Mouse (Mus musculus): ENCODE data around the gene Gabarapl2. TPM values are rescaled to one million over a fixed set of nuclear protein-coding genes. Genes with fewer than 3 reads are reported as not detected.

The Gabarapl2 gene
- polyA plus RNA-seq, 1 experiment from 2014 or later = 194 TPM

DNA sequence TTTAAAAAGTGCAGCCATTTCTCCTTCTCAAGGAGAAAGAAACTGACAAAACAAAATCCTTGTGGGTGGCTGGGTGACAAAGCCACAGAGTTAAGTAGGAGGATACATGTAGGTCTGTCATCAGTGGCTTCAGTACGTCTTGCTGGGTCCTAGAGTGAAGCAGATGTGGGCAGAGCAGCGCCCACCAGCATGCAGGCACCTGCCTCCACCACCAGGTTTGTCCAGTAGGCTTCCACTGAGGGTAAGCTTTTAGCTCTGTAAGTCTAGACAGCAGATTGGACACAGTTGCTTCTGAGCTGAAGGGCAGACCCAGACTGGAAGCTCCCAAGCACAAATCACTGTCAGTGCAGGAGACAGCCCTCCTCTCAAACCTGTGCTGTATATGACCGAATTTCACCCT is 20.8 kb downstream of the Gabarapl2 start:
- no peak for ATAC-seq (replicated peaks; ENCODE audit: low FRiP score)
- WGBS = 76% methylated on average over 3 of the region's 3 CpGs
- Histone ChIP-seq H3K4me3 (replicated peaks) (no peak overlapping the region), H3K9me3 (replicated peaks) (no peaks in the 10 kb centered on the region), H3K4me1 (no peaks in the 10 kb centered on the region), H3K36me3 (peaks cover 35% of the 10 kb centered on the region), H3K27ac (no peak overlapping the region), H3K27me3 (no peaks in the 10 kb centered on the region), H3K4me2 (no peak overlapping the region), H3K9ac (no peak overlapping the region)

DNA sequence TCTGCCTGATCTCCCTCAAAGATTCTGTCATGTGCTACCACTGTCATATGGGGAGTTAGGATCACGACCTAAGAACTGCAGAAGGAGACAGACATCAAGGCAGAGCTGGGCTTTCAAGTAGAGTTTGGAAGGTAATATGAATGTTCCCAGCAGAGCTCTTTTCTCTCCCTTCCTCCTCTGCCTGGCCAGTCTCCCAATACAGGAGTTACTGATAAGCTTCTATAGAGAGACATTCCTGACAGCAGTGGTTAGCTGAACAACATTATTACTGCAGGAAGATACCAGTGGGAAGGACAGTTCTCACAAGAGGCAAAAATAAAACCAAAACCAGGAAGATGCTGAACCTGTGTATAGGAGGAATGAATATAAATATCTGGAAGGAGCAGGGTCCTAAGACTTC is 22.1 kb downstream of the Gabarapl2 start:
- no peaks in the 10 kb centered on the region for H3K9me3 ChIP-seq (replicated peaks)
- H3K4me3 ChIP-seq (replicated peaks) = no peak overlapping the region
- H3K27me3 ChIP-seq = no peaks in the 10 kb centered on the region
- ATAC-seq (replicated peaks; ENCODE audit: low FRiP score) = no peak
- H3K9ac ChIP-seq = no peak overlapping the region
- peaks cover 22% of the 10 kb centered on the region; the same call in 1 of the 2 replicates for H3K36me3 ChIP-seq
- H3K4me2 ChIP-seq = no peak overlapping the region
- H3K4me1 ChIP-seq = no peaks in the 10 kb centered on the region
- no peak overlapping the region for H3K27ac ChIP-seq
- WGBS = 80% methylated on average over 1 of the region's 1 CpGs

DNA sequence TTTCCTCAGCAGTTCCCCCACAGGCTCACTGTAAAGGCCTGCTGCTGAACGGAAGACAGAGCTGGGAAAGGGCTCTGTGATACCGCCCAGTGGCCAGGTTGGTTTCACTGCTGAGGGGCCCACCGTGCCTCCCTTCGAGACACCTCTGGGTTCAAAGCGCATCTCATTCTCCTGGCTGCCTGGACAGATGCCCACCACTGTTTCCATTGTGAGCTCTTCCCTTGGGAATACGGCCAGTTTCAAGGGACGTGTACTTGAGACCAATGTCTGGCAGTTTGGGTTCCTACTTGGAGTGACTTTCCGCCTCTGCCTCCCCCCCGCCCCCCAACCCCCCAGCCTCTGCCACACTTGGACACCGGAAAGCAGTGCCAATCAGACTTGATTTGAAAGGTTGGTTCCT is 22.6 kb downstream of the Gabarapl2 start:
- WGBS = 79% methylated on average over 10 of the region's 10 CpGs
- H3K4me1 ChIP-seq = no peaks in the 10 kb centered on the region
- no peak overlapping the region for H3K9ac ChIP-seq
- H3K4me3 ChIP-seq (replicated peaks) = no peak overlapping the region
- ATAC-seq (replicated peaks; ENCODE audit: low FRiP score) = no peak
- H3K27ac ChIP-seq = no peak overlapping the region
- no peaks in the 10 kb centered on the region for H3K9me3 ChIP-seq (replicated peaks)
- H3K4me2 ChIP-seq = no peak overlapping the region
- no peaks in the 10 kb centered on the region for H3K27me3 ChIP-seq
- peaks cover 23% of the 10 kb centered on the region; the same call in 1 of the 2 replicates for H3K36me3 ChIP-seq

DNA sequence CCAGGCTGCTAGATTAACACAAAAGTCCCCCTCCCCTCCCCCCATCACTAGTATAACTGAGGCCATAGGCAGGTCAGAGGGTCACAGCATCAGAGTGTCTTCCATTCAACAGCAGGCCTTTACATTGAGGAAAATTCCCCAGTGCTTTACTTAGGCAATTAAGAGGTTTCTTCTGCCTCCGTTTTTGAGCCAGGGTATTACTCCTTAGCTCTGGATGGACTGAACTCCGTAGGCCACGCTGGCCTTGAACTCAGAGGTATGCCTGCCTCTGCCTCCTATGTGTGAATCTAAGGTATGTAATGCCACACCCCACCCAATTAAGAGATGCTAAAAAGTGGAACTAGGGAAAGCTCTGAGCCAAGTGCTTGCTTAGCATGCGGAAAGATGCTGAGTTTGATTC is 23.0 kb downstream of the Gabarapl2 start:
- H3K27ac ChIP-seq = no peak overlapping the region
- H3K27me3 ChIP-seq = no peaks in the 10 kb centered on the region
- no peak overlapping the region for H3K9ac ChIP-seq
- ATAC-seq (replicated peaks; ENCODE audit: low FRiP score) = no peak
- H3K4me1 ChIP-seq = no peaks in the 10 kb centered on the region
- peaks cover 20% of the 10 kb centered on the region; the same call in 1 of the 2 replicates for H3K36me3 ChIP-seq
- 87% methylated on average over 4 of the region's 4 CpGs for WGBS
- no peak overlapping the region for H3K4me3 ChIP-seq (replicated peaks)
- no peak overlapping the region for H3K4me2 ChIP-seq
- no peaks in the 10 kb centered on the region for H3K9me3 ChIP-seq (replicated peaks)

DNA sequence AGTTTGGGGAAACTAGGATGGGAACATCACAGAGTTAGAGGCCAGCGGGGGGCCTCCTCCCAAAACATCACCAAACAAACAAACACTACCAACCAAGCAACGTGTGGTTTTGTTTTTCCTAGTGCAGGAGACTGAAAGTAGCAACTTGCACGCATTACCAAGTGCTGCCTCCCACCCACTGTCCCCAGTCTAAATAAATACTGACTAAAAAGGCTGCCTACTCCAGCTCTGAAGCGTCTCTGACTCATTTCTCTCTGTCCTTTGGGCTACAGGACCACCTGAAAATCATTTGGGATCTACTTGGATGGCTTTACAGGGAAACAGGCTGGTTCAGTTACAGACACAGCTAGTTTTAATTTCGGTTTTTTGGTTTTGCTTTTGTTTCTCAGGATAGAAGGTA is 23.8 kb downstream of the Gabarapl2 start:
- WGBS = 51% methylated on average over 5 of the region's 5 CpGs
- H3K36me3 ChIP-seq = peaks cover 13% of the 10 kb centered on the region; the same call in 1 of the 2 replicates
- H3K9ac ChIP-seq = no peak overlapping the region

DNA sequence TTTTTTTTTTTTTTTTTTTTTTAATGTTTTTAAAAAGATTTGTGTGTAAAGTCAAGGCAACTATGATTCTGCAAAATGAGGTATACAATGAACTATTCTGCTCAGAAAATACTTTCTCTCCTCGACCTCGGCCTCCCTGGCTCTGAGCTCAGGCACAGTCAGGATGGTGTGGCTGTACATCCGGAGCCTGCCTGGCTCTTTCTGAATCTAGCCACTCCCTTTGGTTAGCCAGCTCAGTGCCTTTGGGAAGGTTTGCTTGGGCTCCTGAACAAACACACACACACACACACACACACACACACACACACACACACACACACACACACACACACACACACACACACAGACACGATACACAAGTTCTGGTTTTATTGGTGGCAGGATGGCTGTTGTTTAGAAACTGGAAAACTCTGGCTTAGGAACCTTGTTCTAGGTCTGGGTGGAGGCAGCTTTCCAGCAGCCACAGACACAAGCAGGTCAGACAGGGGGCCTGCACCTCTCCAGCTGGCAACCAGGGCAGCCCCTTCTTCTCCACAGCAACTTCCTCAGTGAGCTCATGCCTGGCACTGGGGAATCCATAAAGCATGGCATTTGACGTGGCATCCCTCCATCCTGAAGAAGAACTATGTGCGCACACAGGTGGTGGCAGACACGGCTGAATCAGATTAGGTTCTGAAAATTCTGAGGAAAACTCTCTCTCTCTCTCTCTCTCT is 24.5 kb downstream of the Gabarapl2 start:
- WGBS = 75% methylated on average over 7 of the region's 7 CpGs
- Histone ChIP-seq H3K27me3 (no peaks in the 10 kb centered on the region), H3K4me3 (replicated peaks) (no peak overlapping the region), H3K9me3 (replicated peaks) (no peaks in the 10 kb centered on the region), H3K27ac (no peak overlapping the region), H3K36me3 (peaks cover 9% of the 10 kb centered on the region; the same call in 1 of the 2 replicates), H3K9ac (no peak overlapping the region), H3K4me1 (no peaks in the 10 kb centered on the region), H3K4me2 (no peak overlapping the region)
- ATAC-seq (replicated peaks; ENCODE audit: low FRiP score) = no peak

More for the DNA sequence above, 23.8 kb downstream of the Gabarapl2 start:
- no peaks in the 10 kb centered on the region for H3K27me3 ChIP-seq
- no peak overlapping the region for H3K27ac ChIP-seq
- no peaks in the 10 kb centered on the region for H3K4me1 ChIP-seq
- no peak for ATAC-seq (replicated peaks; ENCODE audit: low FRiP score)
- no peaks in the 10 kb centered on the region for H3K9me3 ChIP-seq (replicated peaks)
- H3K4me2 ChIP-seq = no peak overlapping the region
- H3K4me3 ChIP-seq (replicated peaks) = no peak overlapping the region

DNA sequence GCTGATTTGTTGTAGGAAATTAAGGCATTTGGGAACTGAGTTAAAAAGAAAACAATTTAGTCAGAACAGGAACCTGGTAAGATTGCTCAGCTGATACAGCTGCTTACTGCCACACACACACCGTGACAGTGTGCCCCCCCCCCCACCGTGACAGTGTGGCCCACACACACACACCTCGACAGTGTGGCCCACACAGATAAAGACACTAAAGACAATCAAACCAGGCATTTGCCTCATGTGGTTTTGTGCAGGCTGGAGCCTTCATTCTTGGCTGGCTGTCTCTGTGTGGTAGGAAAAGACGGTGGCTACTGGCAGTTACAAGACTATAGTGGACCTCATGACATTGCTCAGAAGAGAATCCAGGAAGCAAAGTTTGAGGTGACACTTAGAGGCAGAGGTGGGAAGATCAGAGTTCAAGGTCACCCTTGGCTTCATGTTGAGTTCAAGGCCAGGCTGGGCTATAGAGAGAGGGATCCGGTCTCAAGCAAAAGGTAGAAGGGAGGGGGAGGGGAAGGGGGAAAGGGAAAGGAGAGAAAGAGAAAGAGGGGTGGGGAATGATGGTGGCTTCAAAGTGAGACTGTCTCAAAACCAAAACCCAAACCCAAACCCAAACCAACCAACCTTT is 26.9 kb downstream of the Gabarapl2 start:
- no peak for ATAC-seq (replicated peaks; ENCODE audit: low FRiP score)
- 83% methylated on average over 5 of the region's 5 CpGs for WGBS
- H3K4me3 ChIP-seq (replicated peaks) = no peak overlapping the region

DNA sequence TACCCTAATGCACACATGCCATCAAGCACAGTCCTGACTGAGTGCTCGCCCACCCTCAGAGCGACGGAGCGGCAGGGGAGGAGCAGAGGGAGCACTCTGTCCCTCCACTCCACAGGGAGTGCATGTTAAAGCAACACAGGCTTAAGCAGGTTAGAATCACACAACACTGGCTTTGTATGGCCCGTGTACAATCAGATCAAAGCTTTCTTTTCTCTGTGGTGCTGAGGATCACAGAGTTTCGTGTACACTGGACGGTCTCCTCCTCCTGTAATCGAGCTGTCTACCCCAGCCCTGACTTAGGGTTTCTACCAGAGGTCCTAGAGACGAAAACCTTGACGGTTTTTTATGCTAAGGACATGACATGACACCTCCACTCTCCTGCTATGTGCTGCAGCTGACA is 28.0 kb downstream of the Gabarapl2 start:
- H3K4me2 ChIP-seq = no peak overlapping the region
- peaks cover 1% of the 10 kb centered on the region; the same call in 1 of the 2 replicates for H3K9me3 ChIP-seq (replicated peaks)
- peaks cover 32% of the 10 kb centered on the region for H3K36me3 ChIP-seq
- H3K9ac ChIP-seq = no peak overlapping the region
- no peak for ATAC-seq (replicated peaks; ENCODE audit: low FRiP score)
- no peak overlapping the region for H3K27ac ChIP-seq
- H3K4me3 ChIP-seq (replicated peaks) = no peak overlapping the region
- no peaks in the 10 kb centered on the region for H3K4me1 ChIP-seq
- 84% methylated on average over 10 of the region's 10 CpGs for WGBS
- no peaks in the 10 kb centered on the region for H3K27me3 ChIP-seq

More for the DNA sequence above, 26.9 kb downstream of the Gabarapl2 start:
- Histone ChIP-seq H3K27ac (no peak overlapping the region), H3K4me1 (no peaks in the 10 kb centered on the region), H3K9ac (no peak overlapping the region), H3K27me3 (no peaks in the 10 kb centered on the region), H3K4me2 (no peak overlapping the region), H3K9me3 (replicated peaks) (no peaks in the 10 kb centered on the region), H3K36me3 (peaks cover 22% of the 10 kb centered on the region)

DNA sequence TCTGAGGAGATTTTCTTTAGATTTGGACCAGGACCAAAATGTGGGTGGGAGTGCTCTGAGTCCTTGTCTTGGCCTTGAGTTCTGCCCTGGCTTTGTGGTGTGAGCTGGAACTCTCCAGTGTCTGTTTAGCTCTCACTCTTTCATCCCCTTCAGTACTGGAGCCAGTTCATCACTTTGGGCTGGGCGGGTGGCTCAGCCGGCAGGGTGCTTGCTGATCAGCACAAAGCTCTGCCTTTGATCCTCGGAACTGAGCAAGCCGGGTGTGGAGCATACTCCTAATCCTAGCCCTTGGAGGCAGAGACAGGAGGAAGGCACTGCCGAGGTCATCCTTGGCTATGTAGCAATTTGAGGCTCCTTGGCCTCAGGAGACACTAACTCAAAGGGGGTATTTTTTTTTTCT is 28.5 kb downstream of the Gabarapl2 start:
- Histone ChIP-seq H3K9ac (no peak overlapping the region), H3K9me3 (replicated peaks) (peaks cover 4% of the 10 kb centered on the region; the same call in 1 of the 2 replicates), H3K27ac (no peak overlapping the region), H3K4me3 (replicated peaks) (no peak overlapping the region), H3K4me1 (no peaks in the 10 kb centered on the region), H3K27me3 (no peaks in the 10 kb centered on the region), H3K4me2 (no peak overlapping the region), H3K36me3 (peaks cover 36% of the 10 kb centered on the region)
- 40% methylated on average over 5 of the region's 5 CpGs for WGBS
- ATAC-seq (replicated peaks; ENCODE audit: low FRiP score) = no peak

DNA sequence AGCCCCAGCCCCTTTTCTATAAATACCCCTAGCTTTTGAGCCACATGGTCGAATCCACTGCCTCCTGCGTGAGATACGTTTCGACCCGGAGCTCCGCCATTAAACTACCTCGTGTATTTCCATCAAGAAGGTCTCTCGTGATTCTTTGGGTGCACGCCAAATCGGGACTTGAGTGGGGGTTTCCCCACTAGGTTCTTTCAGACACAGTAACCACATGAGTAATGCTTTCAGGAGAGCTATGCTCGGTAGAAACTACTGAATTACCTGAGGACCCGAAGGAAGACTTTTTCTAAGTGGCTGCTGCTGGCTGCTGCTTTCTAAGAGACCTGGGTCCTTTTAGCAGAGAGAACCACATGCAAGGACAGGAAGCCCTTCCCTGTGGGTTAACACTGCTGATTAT is 33.6 kb downstream of the Gabarapl2 start:
- H3K36me3 ChIP-seq = peaks cover 60% of the 10 kb centered on the region
- H3K9me3 ChIP-seq (replicated peaks) = peaks cover 4% of the 10 kb centered on the region; the same call in 1 of the 2 replicates
- H3K27me3 ChIP-seq = no peaks in the 10 kb centered on the region
- no peak overlapping the region for H3K9ac ChIP-seq
- no peak overlapping the region for H3K27ac ChIP-seq
- 93% methylated on average over 12 of the region's 12 CpGs for WGBS
- no peak overlapping the region for H3K4me3 ChIP-seq (replicated peaks)
- H3K4me2 ChIP-seq = no peak overlapping the region
- no peak for ATAC-seq (replicated peaks; ENCODE audit: low FRiP score)
- H3K4me1 ChIP-seq = no peaks in the 10 kb centered on the region

DNA sequence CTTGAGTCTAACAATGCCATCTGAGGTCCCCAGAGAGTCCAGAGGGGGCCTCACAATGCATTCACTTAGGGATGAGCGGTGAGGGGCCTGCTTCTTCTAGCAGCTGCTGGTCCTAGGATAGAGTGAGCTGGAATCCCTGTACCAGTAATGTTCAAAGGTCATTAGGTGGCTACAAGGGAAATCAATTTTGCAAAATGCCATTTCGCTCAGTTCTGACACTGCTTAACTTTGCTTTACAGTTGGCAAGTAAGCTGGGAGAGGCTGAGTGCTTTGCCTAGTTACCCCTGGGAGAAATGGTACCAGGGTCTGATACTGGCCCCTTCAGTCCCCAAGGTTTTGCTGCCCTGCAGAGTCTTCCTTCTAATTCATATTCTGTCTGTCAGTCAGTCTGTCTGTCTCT is 35.2 kb downstream of the Gabarapl2 start:
- Histone ChIP-seq H3K27ac (no peak overlapping the region), H3K9ac (no peak overlapping the region), H3K36me3 (peaks cover 56% of the 10 kb centered on the region), H3K9me3 (replicated peaks) (peaks cover 4% of the 10 kb centered on the region; the same call in 1 of the 2 replicates), H3K4me3 (replicated peaks) (no peak overlapping the region), H3K4me1 (no peaks in the 10 kb centered on the region), H3K27me3 (no peaks in the 10 kb centered on the region), H3K4me2 (no peak overlapping the region)
- WGBS = 95% methylated on average over 2 of the region's 2 CpGs
- ATAC-seq (replicated peaks; ENCODE audit: low FRiP score) = no peak

DNA sequence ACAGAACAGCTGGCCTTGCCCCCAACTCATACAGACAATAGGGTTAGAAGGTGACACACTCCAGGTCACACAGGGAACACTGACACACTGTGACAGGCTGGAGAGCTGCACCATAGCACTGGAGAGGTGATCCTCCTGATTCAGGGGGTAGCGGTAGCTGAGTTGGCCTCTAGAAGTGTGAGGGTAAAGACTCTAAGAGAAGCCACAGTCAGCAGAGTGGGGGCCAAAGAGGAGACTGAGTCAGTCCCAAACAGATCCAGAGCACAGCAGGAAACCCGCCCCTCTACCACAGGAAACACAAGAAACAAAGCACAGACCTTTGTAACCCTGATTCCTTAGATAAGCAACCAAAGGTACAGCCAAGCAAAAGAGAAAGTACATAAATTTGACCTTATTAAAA is 35.8 kb downstream of the Gabarapl2 start:
- Histone ChIP-seq H3K27ac (no peak overlapping the region), H3K4me3 (replicated peaks) (no peak overlapping the region), H3K36me3 (peaks cover 51% of the 10 kb centered on the region), H3K9ac (no peak overlapping the region), H3K9me3 (replicated peaks) (peaks cover 4% of the 10 kb centered on the region; the same call in 1 of the 2 replicates), H3K27me3 (no peaks in the 10 kb centered on the region), H3K4me1 (no peaks in the 10 kb centered on the region), H3K4me2 (no peak overlapping the region)
- ATAC-seq (replicated peaks; ENCODE audit: low FRiP score) = no peak
- 91% methylated on average over 2 of the region's 2 CpGs for whole genome bisulfite sequencing

All from kidney, embryonic 15.5 days (tissue).